Mouse (Mus musculus) stomach, adult 2 months (tissue): ENCODE data around the gene Cdk5r1. TPM values are rescaled to one million over a fixed set of nuclear protein-coding genes. Genes with fewer than 3 reads are reported as not detected.

Experiments used
- polyA plus RNA-seq: library from polyadenylated mRNA; depleted of rRNA; stranded (reverse); fragments of >200 nt; gene quantifications from 2 replicates; pipeline ENCODE4 v1.2.3, GENCODE M21; 2012; rRNA removed

Cdk5r1 gene
- 0.77 and 0.83 TPM in 2 replicates for polyA plus RNA-seq

GRCm38 (mm10) chr11:80476222-80477189 is at the start of gene Cdk5r1:
Cdk5r1 (plus strand) TSS chr11:80477023.

GRCm38 (mm10) chr11:80428381-80429008 is 48.3 kb upstream of the Cdk5r1 start, which contains the start of gene Psmd11:
Psmd11 (plus strand) TSS chr11:80428615.

Other genes with a start within 250 kb of the Cdk5r1 start
- 1.0 and 1.3 TPM in 2 replicates for gene Rhbdl3, start 176.1 kb upstream of the Cdk5r1 start, polyA plus RNA-seq
- gene 5730455P16Rik, start 99.0 kb upstream of the Cdk5r1 start, polyA plus RNA-seq: 0.41 and 0.74 TPM in 2 replicates
- 24.1 and 27.3 TPM in 2 replicates for gene Zfp207, start 93.7 kb upstream of the Cdk5r1 start, polyA plus RNA-seq
- 7.0 and 8.8 TPM in 2 replicates for gene Psmd11, start 48.4 kb upstream of the Cdk5r1 start, polyA plus RNA-seq